In genomic region chr6:58856494-58856893, GRCm38 (mm10) we compare ENCODE assay signal across 18 mouse cellular contexts. TPM values are rescaled to one million over a fixed set of nuclear protein-coding genes. Genes with fewer than 3 reads are reported as not detected.
A peak's percentile ranks its signal among the peaks of the same experiment; 100 is the strongest.
DNase-seq lines count a peak whose midpoint lies in the region; ATAC-seq and TF ChIP-seq lines count a peak whose summit lies in the region.
"Had no signal": no experiment of that assay in that cellular context is flagged by ENCODE, and none has a peak within 500 bp of the region (broad histone marks: within the 10 kb centered on the region; RNA-seq: fewer than 3 reads in every experiment).

No protein-coding gene starts in this region.

- ATAC-seq in heart, embryonic 16.5 days (replicated peaks; ENCODE audit: extremely low read depth, insufficient read depth, low FRiP score): 0 out of 2 replicates have a peak, but pooled peaks have one; percentile 10

- no peak for TF ChIP-seq CTCF in layer of hippocampus, adult 2 months (conservative IDR thresholded peaks at IDR 0.05)
- no peak for TF ChIP-seq CTCF in brain, embryonic 14.5 days (IDR thresholded peaks at IDR 0.05; ENCODE audit: borderline replicate concordance, extremely low read depth, insufficient read depth, insufficient read length)

- H3K27ac ChIP-seq in layer of hippocampus, adult 2 months: peak overlapping the region; percentile 54; the same call in 1 of the 2 replicates
- peak overlapping the region; percentile 34 for H3K27ac ChIP-seq in heart, embryonic 16.5 days (ENCODE audit: low read length)
- H3K27ac ChIP-seq: embryonic facial prominence, embryonic 10.5 days; limb, embryonic 12.5 days; neural tube, embryonic 12.5 days had no signal

- H3K27me3 ChIP-seq in heart, embryonic 16.5 days (ENCODE audit: control insufficient read depth, insufficient read depth, low read length): no peaks in the 10 kb centered on the region
- H3K27me3 ChIP-seq: limb, embryonic 12.5 days; midbrain, embryonic 12.5 days; neural tube, embryonic 12.5 days had no signal

- H3K4me1 ChIP-seq in heart, embryonic 16.5 days (ENCODE audit: control insufficient read depth, insufficient read depth, low read length): peaks cover 9% of the 10 kb centered on the region
- H3K4me1 ChIP-seq: embryonic facial prominence, embryonic 10.5 days; limb, embryonic 12.5 days; neural tube, embryonic 12.5 days had no signal

- peak; percentile 24 for DNase-seq in gastrocnemius, adult 18-20 months (ENCODE audit: low spot score)
- no peak for DNase-seq in gastrocnemius, adult 8-10 months (ENCODE audit: low spot score in 2 of 2)
- no peak for DNase-seq in layer of hippocampus, adult 2 months (ENCODE audit: low spot score in 2 of 2)
- DNase-seq in layer of hippocampus, postnatal 14 days (ENCODE audit: low spot score in 2 of 2): no peak
- peak; percentile 34 for DNase-seq in brain, embryonic 14.5 days (ENCODE audit: low read depth)
- no peak for DNase-seq in spleen, postnatal 4 days (ENCODE audit: low spot score in 2 of 2)
- DNase-seq: kidney, adult 2 months; kidney, postnatal 4 days; layer of hippocampus, postnatal 36 days; right cerebral cortex, postnatal 4 days had no signal

- H3K4me3 ChIP-seq in layer of hippocampus, adult 2 months: no peak overlapping the region
- no peak overlapping the region for H3K4me3 ChIP-seq in heart, embryonic 16.5 days (ENCODE audit: low read length)
- H3K4me3 ChIP-seq: embryonic facial prominence, embryonic 10.5 days; erythroblast, embryonic 14.5 days; limb, embryonic 12.5 days; midbrain, embryonic 12.5 days; neural tube, embryonic 12.5 days had no signal

- TF ChIP-seq POLR2A in brain, embryonic 14.5 days (IDR thresholded peaks at IDR 0.05; ENCODE audit: borderline replicate concordance, extremely low read depth, insufficient read depth, insufficient read length, poor library complexity, severe bottlenecking): no peak

- peaks cover 15% of the 10 kb centered on the region; the same call in 1 of the 2 replicates for H3K36me3 ChIP-seq in heart, embryonic 16.5 days (ENCODE audit: control insufficient read depth, insufficient read depth)
- H3K36me3 ChIP-seq: embryonic facial prominence, embryonic 10.5 days; G1E; midbrain, embryonic 12.5 days; neural tube, embryonic 12.5 days had no signal

- 50% methylated on average over 2 of the region's 2 CpGs for WGBS in heart, embryonic 16.5 days

- no peaks in the 10 kb centered on the region for H3K9me3 ChIP-seq in heart, embryonic 16.5 days (replicated peaks; ENCODE audit: control insufficient read depth, low read length)
- H3K9me3 ChIP-seq: embryonic facial prominence, embryonic 10.5 days; G1E; limb, embryonic 12.5 days; midbrain, embryonic 12.5 days; neural tube, embryonic 12.5 days had no signal

- H3K4me2 ChIP-seq in heart, embryonic 16.5 days (ENCODE audit: low read depth, low read length): no peak overlapping the region
- H3K4me2 ChIP-seq: limb, embryonic 12.5 days; midbrain, embryonic 12.5 days; neural tube, embryonic 12.5 days had no signal

- no peak overlapping the region for H3K9ac ChIP-seq in heart, embryonic 16.5 days (ENCODE audit: low read length)
- H3K9ac ChIP-seq: limb, embryonic 12.5 days; midbrain, embryonic 12.5 days; neural tube, embryonic 12.5 days had no signal

RNA-seq across cellular contexts. Expression of gene Herc3, which starts 25.2 kb away (rescaled TPM):
- total RNA-seq in gastrocnemius, adult 18-20 months (2021): 10 to 100 TPM; 50.9 to 64.2 TPM
- total RNA-seq in gastrocnemius, adult 8-10 months (2022): 10 to 100 TPM; 20.6 to 60.0 (median 34.2) TPM
- 100 to 1,000 TPM; 245 to 249 TPM for total RNA-seq in layer of hippocampus, adult 2 months (2021)
- 100 to 1,000 TPM; 241 to 256 TPM for total RNA-seq in layer of hippocampus, postnatal 14 days (2021)
- 43.7 and 44.3 TPM in 2 replicates for polyA plus RNA-seq in brain, embryonic 14.5 days (2012; rRNA removed)
- 42.4 and 44.0 TPM in 2 replicates for polyA plus RNA-seq in heart, embryonic 16.5 days (2015; fragmentation: Nextera tagmentation; extraction: Ambion mirVana)

RNA-seq across cellular contexts. Expression of gene Nap1l5, which starts 50.4 kb away (rescaled TPM):
- total RNA-seq in gastrocnemius, adult 18-20 months (2021): under 1 TPM; 0.17 to 0.50 TPM
- total RNA-seq in gastrocnemius, adult 8-10 months (2022): under 1 TPM in 3 of 4 experiments, not detected in 1; 0.17 to 0.40 (median 0.34) TPM
- 100 to 1,000 TPM; 229 to 242 TPM for total RNA-seq in layer of hippocampus, adult 2 months (2021)
- 100 to 1,000 TPM; 212 to 254 TPM for total RNA-seq in layer of hippocampus, postnatal 14 days (2021)
- polyA plus RNA-seq in brain, embryonic 14.5 days (2012; rRNA removed): 72.6 and 113 TPM in 2 replicates
- polyA plus RNA-seq in heart, embryonic 16.5 days (2015; fragmentation: Nextera tagmentation; extraction: Ambion mirVana): 1.1 and 1.5 TPM in 2 replicates
- total RNA-seq: G1E; granulocyte monocyte progenitor cell, adult 5-6 weeks had no signal
- polyA plus RNA-seq: erythroblast, embryonic 14.5 days; G1E had no signal

Comparison
In these comparisons a context has a peak if more than half of its experiments do, and no peak if none do; other contexts are left out.
1. DNase-seq: peak in gastrocnemius, adult 18-20 months (single experiment) and brain, embryonic 14.5 days (single experiment); none in gastrocnemius, adult 8-10 months (0 of 2), layer of hippocampus, adult 2 months (0 of 2), layer of hippocampus, postnatal 14 days (0 of 2) and spleen, postnatal 4 days (0 of 2).
2. RNA of gene Nap1l5, which starts 50.4 kb away (total RNA-seq): 212 to 254 TPM in layer of hippocampus, postnatal 14 days and 229 to 242 TPM in layer of hippocampus, adult 2 months; 0.17 to 0.50 TPM in gastrocnemius, adult 18-20 months and 0.17 to 0.40 TPM in gastrocnemius, adult 8-10 months; every median in the first group is over 100 times any median in the second.